In the genomic region with DNA sequence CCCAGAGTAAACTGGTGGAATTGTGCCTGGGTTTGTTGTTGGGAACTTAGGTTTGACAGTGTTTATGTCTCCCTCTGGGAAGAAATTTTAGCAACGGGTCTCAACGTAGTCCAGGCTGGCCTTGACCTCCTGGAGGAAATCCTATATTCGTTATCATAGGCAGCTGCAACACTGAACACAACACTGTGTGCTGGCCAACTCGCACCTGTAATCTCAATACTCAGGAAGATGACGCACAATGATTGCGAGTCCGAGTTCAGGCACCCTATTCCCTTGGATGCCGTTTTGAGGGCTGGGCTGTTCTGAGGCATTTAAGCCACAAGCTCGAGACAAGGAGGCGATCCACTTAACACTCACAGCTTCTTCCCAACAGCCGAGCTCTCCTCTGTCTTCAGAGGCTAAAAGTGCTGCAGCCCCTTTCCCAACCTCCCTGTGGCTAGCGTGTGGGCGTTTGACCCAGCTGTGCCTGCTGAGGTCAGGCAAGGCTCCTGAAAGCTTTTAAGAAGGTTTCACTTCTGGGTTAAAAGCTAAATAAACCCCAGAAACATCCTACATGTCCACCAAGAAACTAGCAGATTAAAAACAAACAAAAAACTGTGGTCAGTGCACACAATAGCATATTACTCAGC, we compare ENCODE assay signal across 18 mouse cellular contexts. TPM values are rescaled to one million over a fixed set of nuclear protein-coding genes. Genes with fewer than 3 reads are reported as not detected.
DNase-seq lines count a peak whose midpoint lies in the region; ATAC-seq and TF ChIP-seq lines count a peak whose summit lies in the region.
"Had no signal": no experiment of that assay in that cellular context is flagged by ENCODE, and none has a peak within 500 bp of the region (broad histone marks: within the 10 kb centered on the region; RNA-seq: fewer than 3 reads in every experiment).

No protein-coding gene starts in this region.

- no peak for TF ChIP-seq POLR2A in liver, adult 2 months (IDR thresholded peaks at IDR 0.05; ENCODE audit: extremely low read depth, insufficient read depth, low read length)
- TF ChIP-seq POLR2A in bone marrow, adult 2 months (IDR thresholded peaks at IDR 0.05; ENCODE audit: borderline replicate concordance, control insufficient read depth, low read depth, low read length) = no peak

- H3K27me3 ChIP-seq in liver, adult 2 months (ENCODE audit: control insufficient read depth, insufficient read depth, low read length) = no peaks in the 10 kb centered on the region
- H3K27me3 ChIP-seq in liver, embryonic 11.5 days (replicated peaks; ENCODE audit: control insufficient read depth, insufficient read depth, low read length) = no peaks in the 10 kb centered on the region
- no peaks in the 10 kb centered on the region for H3K27me3 ChIP-seq in hindbrain, embryonic 14.5 days (ENCODE audit: control insufficient read depth, insufficient read depth, low read length)
- H3K27me3 ChIP-seq: embryonic facial prominence, embryonic 13.5 days; forebrain, embryonic 13.5 days; hindbrain, embryonic 12.5 days had no signal

- H3K27ac ChIP-seq in liver, adult 2 months (replicated peaks; ENCODE audit: insufficient read depth, low read depth, low read length) = peak overlapping the region; percentile 70
- H3K27ac ChIP-seq in liver, embryonic 11.5 days (ENCODE audit: low read depth, low read length) = no peak overlapping the region
- peak overlapping the region; percentile 61 for H3K27ac ChIP-seq in bone marrow, adult 2 months (ENCODE audit: control insufficient read depth, insufficient read depth, low read depth, low read length, poor library complexity)
- H3K27ac ChIP-seq in hindbrain, embryonic 14.5 days = no peak overlapping the region
- H3K27ac ChIP-seq: embryonic facial prominence, embryonic 13.5 days; forebrain, embryonic 13.5 days; gastrocnemius, adult 2 months; heart, embryonic 10.5 days; hindbrain, embryonic 12.5 days had no signal

- H3K36me3 ChIP-seq in liver, adult 2 months (ENCODE audit: control insufficient read depth, insufficient read depth, low read length) = no peaks in the 10 kb centered on the region
- no peaks in the 10 kb centered on the region for H3K36me3 ChIP-seq in liver, embryonic 11.5 days (ENCODE audit: control insufficient read depth, insufficient read depth, low read length)
- no peaks in the 10 kb centered on the region for H3K36me3 ChIP-seq in hindbrain, embryonic 14.5 days (replicated peaks; ENCODE audit: control insufficient read depth, insufficient read depth)
- H3K36me3 ChIP-seq: embryonic facial prominence, embryonic 13.5 days; heart, embryonic 10.5 days; hindbrain, embryonic 12.5 days had no signal

- H3K4me2 ChIP-seq in liver, embryonic 11.5 days = no peak overlapping the region
- H3K4me2 ChIP-seq in hindbrain, embryonic 14.5 days (replicated peaks) = no peak overlapping the region
- H3K4me2 ChIP-seq: embryonic facial prominence, embryonic 13.5 days; forebrain, embryonic 13.5 days; hindbrain, embryonic 12.5 days had no signal

- H3K9ac ChIP-seq in liver, adult 2 months (ENCODE audit: low read depth, low read length) = peak overlapping the region; percentile 22
- H3K9ac ChIP-seq in liver, embryonic 11.5 days (ENCODE audit: low read depth, low read length) = no peak overlapping the region
- H3K9ac ChIP-seq in hindbrain, embryonic 14.5 days = no peak overlapping the region
- H3K9ac ChIP-seq: embryonic facial prominence, embryonic 13.5 days; forebrain, embryonic 13.5 days; hindbrain, embryonic 12.5 days had no signal

- no peaks in the 10 kb centered on the region for H3K9me3 ChIP-seq in liver, embryonic 11.5 days (ENCODE audit: control insufficient read depth, low read length)
- no peaks in the 10 kb centered on the region for H3K9me3 ChIP-seq in hindbrain, embryonic 14.5 days (ENCODE audit: control insufficient read depth, low read length)
- H3K9me3 ChIP-seq: embryonic facial prominence, embryonic 13.5 days; forebrain, embryonic 13.5 days; heart, embryonic 10.5 days; hindbrain, embryonic 12.5 days had no signal

- H3K4me1 ChIP-seq in liver, adult 2 months (ENCODE audit: control insufficient read depth, insufficient read depth, low read length) = peaks cover 15% of the 10 kb centered on the region
- H3K4me1 ChIP-seq in liver, embryonic 11.5 days (replicated peaks; ENCODE audit: control insufficient read depth, insufficient read depth, low read length) = no peaks in the 10 kb centered on the region
- H3K4me1 ChIP-seq in bone marrow, adult 2 months (ENCODE audit: control insufficient read depth, insufficient read depth, low read length) = peaks cover 4% of the 10 kb centered on the region; the same call in 1 of the 2 replicates
- H3K4me1 ChIP-seq in hindbrain, embryonic 14.5 days (replicated peaks; ENCODE audit: control insufficient read depth, insufficient read depth, low read length) = no peaks in the 10 kb centered on the region
- H3K4me1 ChIP-seq: forebrain, embryonic 13.5 days; heart, embryonic 10.5 days; hindbrain, embryonic 12.5 days had no signal

- no peak overlapping the region for H3K4me3 ChIP-seq in liver, adult 2 months (ENCODE audit: insufficient read depth, low read depth, low read length)
- H3K4me3 ChIP-seq in liver, embryonic 11.5 days (ENCODE audit: low read depth, low read length) = no peak overlapping the region
- H3K4me3 ChIP-seq in bone marrow, adult 2 months (replicated peaks; ENCODE audit: control insufficient read depth, low read depth, low read length) = no peak overlapping the region
- H3K4me3 ChIP-seq in hindbrain, embryonic 14.5 days (replicated peaks; ENCODE audit: low read length) = no peak overlapping the region
- H3K4me3 ChIP-seq: embryonic facial prominence, embryonic 13.5 days; forebrain, embryonic 13.5 days; gastrocnemius, adult 2 months; heart, embryonic 10.5 days; hindbrain, embryonic 12.5 days had no signal

- 24% methylated on average over 13 of the region's 13 CpGs for WGBS in liver, adult 2 months
- WGBS in liver, embryonic 11.5 days = 55% methylated on average over 13 of the region's 13 CpGs
- WGBS in bone marrow, adult 2 months = 49% methylated on average over 13 of the region's 13 CpGs
- 76% methylated on average over 13 of the region's 13 CpGs for WGBS in hindbrain, embryonic 14.5 days

- no peaks in the 10 kb centered on the region for H3K79me2 ChIP-seq in liver, adult 2 months (ENCODE audit: control insufficient read depth, insufficient read depth, low read length)

- TF ChIP-seq CTCF in liver, adult 2 months (IDR thresholded peaks at IDR 0.05; ENCODE audit: low read depth, low read length) = no peak
- TF ChIP-seq CTCF in bone marrow, adult 2 months (IDR thresholded peaks at IDR 0.05; ENCODE audit: control insufficient read depth, insufficient read depth, low read length) = no peak

- peak; percentile 86 for DNase-seq in liver, adult 2 months (ENCODE audit: extremely low read depth, low read depth, low spot score)
- no peak for DNase-seq in liver, embryonic 11.5 days (ENCODE audit: low spot score)
- DNase-seq in hindbrain, embryonic 14.5 days (ENCODE audit: low spot score) = no peak
- DNase-seq in adrenal gland, postnatal 25 days = no peak
- DNase-seq: cerebellum, adult 11 months; cerebellum, adult 9-10 months; cerebellum, postnatal 25 days; gastrocnemius, adult 2 months; gastrocnemius, postnatal 25 days; heart, adult 11 months; heart, postnatal 10 days; heart, postnatal 4 days had no signal

- ATAC-seq in liver, embryonic 11.5 days (replicated peaks; ENCODE audit: low FRiP score) = no peak
- ATAC-seq in megakaryocyte, adult 5-6 weeks (ENCODE audit: poor library complexity, severe bottlenecking) = peak; percentile 34
- ATAC-seq in hindbrain, embryonic 14.5 days (ENCODE audit: low FRiP score) = no peak
- ATAC-seq: forebrain, embryonic 13.5 days had no signal

RNA-seq across cellular contexts. Expression of a gene that starts 58.0 kb away (rescaled TPM):
- 164 and 316 TPM in 2 replicates for total RNA-seq in liver, adult 2 months (2014; rRNA removed)
- 321 and 421 TPM in 2 replicates for polyA plus RNA-seq in liver, adult 2 months (2012; rRNA removed)
- polyA plus RNA-seq in liver, embryonic 11.5 days (2014; fragmentation: Nextera tagmentation; extraction: Ambion mirVana) = 50.2 and 51.6 TPM in 2 replicates
- polyA plus RNA-seq in bone marrow, adult 2 months (2011; ENCODE audit: insufficient read depth, insufficient read length, low replicate concordance, missing spikeins) = 3.4 and 13.1 TPM in 2 replicates
- 0.55 and 0.83 TPM in 2 replicates for total RNA-seq in megakaryocyte, adult 5-6 weeks (2015)
- total RNA-seq in megakaryocyte, adult 5-6 weeks (2017) = 0.77 and 1.2 TPM in 2 replicates
- polyA plus RNA-seq in hindbrain, embryonic 14.5 days (2014; fragmentation: Nextera tagmentation; extraction: Ambion mirVana) = 16.8 and 18.1 TPM in 2 replicates
- 14.1 and 15.8 TPM in 2 replicates for total RNA-seq in adrenal gland, postnatal 25 days (2021)

Comparison
In these comparisons a context has a peak if more than half of its experiments do, and no peak if none do; other contexts are left out.
1. H3K27ac ChIP-seq: peak in liver, adult 2 months (single experiment) and bone marrow, adult 2 months (single experiment); none in liver, embryonic 11.5 days (single experiment) and hindbrain, embryonic 14.5 days (single experiment).